Mouse (Mus musculus) frontal cortex, postnatal 25 days (tissue): ENCODE data around the gene Hao1.

ENCODE experiments used
- DNase-seq, 2 experiments: peaks; one replicate each; pipeline ENCODE4 v3.0.0; 2022; ENCODE audit warnings: low spot score in 2 of 2

Gene Hao1

GRCm38 (mm10) chr2:134554221-134554727 is at the start of gene Hao1:
Gene Hao1 (minus strand): TSS chr2:134554368.
- DNase-seq, result no peak

- DNase-seq, result no peak
Observed at GRCm38 (mm10) chr2:134591081-134591694, 37.0 kb upstream of the Hao1 start.

GRCm38 (mm10) chr2:134585243-134585642 is 31.1 kb upstream of the Hao1 start:
- DNase-seq, result no peak

- no peak for DNase-seq
Observed at GRCm38 (mm10) chr2:134559422-134559821, 5.3 kb upstream of the Hao1 start.

DNA sequence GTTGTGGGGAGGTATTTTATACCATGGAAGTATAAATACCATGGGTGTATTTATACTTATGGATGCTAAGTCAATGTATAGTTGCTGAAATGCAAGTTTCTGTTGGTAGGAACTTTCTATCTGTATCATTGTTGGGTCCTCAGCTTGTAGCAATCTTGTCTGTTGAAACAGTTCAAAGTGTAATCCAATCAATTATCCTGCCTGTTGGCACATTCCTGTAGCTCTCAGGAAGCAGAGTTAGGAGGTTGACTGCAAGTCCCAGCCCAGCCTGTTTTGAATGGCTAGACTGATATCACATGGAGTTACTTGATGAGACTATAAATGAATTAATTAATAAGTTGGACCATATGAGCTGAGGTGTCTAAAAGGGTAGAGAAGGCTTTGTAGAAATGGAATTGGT is 1.8 kb downstream of the Hao1 start:
- no peak for DNase-seq

GRCm38 (mm10) chr2:134549770-134550169 is 4.4 kb downstream of the Hao1 start:
- DNase-seq, result peak; percentile 52 to 63

DNA sequence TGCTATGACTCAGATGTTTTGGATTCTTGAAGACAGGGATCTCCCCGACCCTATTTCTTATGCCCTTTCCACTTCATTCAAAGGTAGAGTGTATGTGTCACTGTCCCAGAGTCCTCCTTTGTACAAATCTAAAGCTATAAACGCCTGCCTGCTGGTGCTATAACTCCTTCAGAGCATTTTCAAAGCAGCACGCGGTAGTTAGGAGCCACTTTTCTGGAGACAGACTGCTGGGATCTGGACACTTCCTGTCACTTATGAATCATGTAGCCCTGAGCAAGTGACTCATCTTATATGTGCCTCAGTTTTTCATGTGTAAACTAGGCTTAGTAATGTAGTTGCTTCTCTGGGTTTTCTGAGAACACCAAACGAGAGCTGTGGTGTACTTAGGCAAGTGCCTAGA is 9.1 kb downstream of the Hao1 start:
- DNase-seq, result no peak

GRCm38 (mm10) chr2:134544321-134545065 is 9.7 kb downstream of the Hao1 start:
- DNase-seq, result no peak

GRCm38 (mm10) chr2:134543501-134543900 is 10.7 kb downstream of the Hao1 start:
- no peak for DNase-seq

GRCm38 (mm10) chr2:134541019-134541418 is 13.1 kb downstream of the Hao1 start:
- DNase-seq, result no peak

DNA sequence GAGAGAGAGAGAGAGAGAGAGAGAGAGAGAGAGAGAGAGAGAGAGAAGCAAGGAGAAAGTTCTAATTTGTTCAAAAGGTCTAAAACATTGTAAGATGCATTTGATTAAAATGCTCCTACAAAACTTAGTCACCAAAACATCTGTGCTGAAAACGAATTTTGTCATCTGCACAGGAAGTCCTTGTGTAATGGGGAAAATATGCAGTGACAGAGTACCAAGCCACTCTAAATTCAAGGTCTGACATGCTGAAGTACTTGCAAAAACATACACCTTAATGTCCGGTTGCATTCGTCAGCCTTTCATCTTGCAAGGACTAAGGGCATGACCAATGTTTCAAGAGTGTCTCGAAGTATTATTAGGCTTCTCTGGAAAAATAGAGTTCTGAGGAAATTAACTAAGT is 15.7 kb downstream of the Hao1 start:
- DNase-seq, result no peak

GRCm38 (mm10) chr2:134528122-134528810 is 25.9 kb downstream of the Hao1 start:
- no peak for DNase-seq

DNA sequence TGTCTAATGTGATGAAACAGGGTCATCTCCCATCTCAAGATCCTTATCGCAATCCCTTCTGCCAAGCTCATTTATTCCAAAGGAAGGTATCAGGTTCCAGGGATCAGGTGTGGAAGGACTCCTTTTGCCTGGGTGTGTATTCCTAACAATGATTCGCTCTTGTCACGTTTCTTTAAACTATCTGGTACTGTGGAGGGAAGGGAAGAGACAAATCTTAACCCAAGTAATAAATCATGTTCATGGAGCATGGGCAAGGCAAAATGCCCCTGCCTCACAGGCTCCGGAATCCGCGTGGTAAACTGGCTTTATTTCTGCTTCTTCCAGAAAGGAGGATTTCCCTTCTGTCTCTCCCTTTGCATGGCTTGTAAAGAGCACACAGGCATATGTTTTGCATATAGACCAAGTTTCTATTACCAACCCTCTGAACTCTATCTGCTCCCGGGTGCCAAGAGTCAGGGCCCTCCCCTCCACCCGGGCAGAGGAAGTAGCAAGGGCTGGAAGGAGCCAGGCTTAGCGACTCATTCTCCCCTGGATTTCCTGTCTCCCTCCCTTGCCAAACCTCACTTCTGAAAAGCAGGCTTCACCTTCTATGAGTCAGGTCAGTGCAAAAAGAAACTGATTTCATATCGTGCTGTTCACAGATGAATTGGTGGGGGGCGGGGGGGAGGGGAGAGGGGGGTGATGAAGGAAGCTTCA is 26.6 kb downstream of the Hao1 start:
- DNase-seq, result no peak

- no peak for DNase-seq
Observed at GRCm38 (mm10) chr2:134518042-134518441, 36.1 kb downstream of the Hao1 start.

- DNase-seq, result no peak
Observed at GRCm38 (mm10) chr2:134499777-134500176, 54.4 kb downstream of the Hao1 start.

GRCm38 (mm10) chr2:134498450-134498849 is 55.7 kb downstream of the Hao1 start:
- DNase-seq, result no peak

DNA sequence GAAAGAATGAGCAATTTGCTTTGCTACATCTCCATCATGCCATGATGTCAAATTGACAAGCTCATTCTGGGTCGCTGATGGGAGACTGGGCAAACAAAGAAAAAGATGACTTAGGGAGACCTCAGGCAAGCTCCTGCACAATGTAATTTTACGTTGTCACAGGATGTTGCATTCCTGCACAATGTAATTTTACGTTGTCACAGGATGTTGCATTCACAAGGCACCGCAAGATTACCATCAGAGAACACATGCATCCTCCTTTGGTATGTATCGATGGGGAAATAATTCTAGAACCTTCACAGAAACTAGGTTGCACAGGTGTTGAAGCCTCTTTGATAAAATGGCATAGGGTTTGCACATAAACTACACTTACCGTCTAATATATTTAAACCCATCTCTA is 65.5 kb downstream of the Hao1 start:
- no peak for DNase-seq

DNA sequence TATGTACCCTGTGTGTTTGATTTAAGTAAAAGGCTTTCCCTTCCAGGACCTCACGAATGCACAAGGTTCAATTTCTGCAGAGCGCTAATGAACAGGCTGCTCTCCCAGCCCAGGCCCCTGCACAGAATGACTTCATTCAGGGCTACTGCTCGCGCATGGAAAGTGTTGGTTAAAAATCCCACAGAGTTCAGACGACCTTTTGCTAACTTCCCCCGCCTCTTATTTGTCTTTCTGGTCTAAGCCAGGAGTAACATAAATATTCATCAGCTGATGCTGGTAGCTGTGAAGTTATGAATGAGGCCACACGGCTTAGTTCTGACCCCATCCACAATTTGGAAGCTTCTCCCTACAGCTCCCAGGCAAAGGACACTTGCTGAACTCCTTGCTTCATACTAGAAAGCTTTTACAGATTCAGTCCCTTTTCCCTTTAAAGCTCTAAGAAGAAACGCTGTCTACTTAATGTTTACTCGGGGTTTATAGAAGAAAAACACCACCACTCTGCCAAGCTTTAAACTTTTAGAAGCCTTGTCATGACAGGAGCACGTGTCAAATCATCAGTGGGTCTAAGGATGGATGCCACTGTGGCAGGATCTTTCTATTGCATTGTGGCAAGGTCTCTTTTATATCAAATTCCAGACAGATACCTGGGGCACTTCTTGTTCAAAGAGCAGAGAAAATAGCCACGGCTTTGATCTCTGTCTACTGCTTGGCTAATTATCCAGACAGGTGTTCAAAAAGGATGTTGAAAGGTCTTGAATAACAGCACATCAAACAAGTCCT is 67.9 kb downstream of the Hao1 start:
- DNase-seq, result no peak

GRCm38 (mm10) chr2:134482683-134483082 is 71.5 kb downstream of the Hao1 start:
- no peak for DNase-seq

DNA sequence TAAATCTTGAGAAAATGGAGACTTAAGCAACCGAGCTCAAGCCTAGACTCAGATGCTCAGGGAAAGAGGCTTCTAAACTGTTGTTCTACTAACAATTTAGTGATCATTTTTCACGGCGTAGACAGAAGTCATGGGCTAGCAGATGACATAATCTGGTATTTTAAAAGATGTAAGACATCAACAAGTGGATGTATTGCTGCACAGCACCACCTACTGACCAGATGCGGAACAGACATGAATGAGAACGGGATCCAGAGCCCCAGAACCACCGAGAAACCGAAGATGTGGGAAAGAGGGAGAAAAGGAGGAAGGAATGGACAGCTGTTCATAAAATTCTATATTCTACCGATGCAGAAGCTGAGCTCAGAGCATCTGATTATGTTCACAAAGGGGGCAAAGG is 72.4 kb downstream of the Hao1 start:
- peak; percentile 65 to 73 for DNase-seq

DNA sequence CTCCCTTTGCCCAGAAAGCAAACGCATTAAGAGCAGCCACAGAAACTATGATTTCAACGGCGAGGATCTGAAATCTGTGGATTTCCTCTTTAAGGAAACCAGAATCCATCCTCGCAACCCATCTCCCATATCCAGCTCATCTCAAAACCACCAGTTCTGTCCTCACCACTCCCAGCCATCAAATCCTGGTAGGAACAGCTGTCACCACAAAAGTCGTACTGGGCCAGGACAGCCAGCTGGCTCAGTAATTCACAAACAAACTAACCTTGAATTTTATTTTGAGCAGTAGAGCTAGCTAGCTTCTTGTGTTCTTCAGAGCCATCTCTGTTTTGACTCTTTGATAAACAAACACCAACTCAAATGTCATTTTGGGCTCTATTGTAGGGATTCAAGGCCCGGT is 73.0 kb downstream of the Hao1 start:
- DNase-seq, result no peak
